In genomic region chr1:34139871-34140471, GRCm38 (mm10) we compare ENCODE assay signal across 10 mouse cellular contexts.
DNase-seq lines count a peak whose midpoint lies in the region; ATAC-seq and TF ChIP-seq lines count a peak whose summit lies in the region.
"Had no signal": no experiment of that assay in that cellular context is flagged by ENCODE, and none has a peak within 500 bp of the region (broad histone marks: within the 10 kb centered on the region; RNA-seq: fewer than 3 reads in every experiment).

No protein-coding gene starts in this region.

- TF ChIP-seq CTCF in E14TG2a.4 (conservative IDR thresholded peaks at IDR 0.05; ENCODE audit: low read length) = no peak

- H3K9ac ChIP-seq in embryonic facial prominence, embryonic 13.5 days = no peak overlapping the region
- no peak overlapping the region for H3K9ac ChIP-seq in forebrain, embryonic 14.5 days (ENCODE audit: low read length)
- no peak overlapping the region for H3K9ac ChIP-seq in limb, embryonic 13.5 days

- WGBS in embryonic facial prominence, embryonic 13.5 days = 57% methylated on average over 6 of the region's 6 CpGs
- 72% methylated on average over 6 of the region's 6 CpGs for WGBS in embryonic facial prominence, embryonic 10.5 days
- 66% methylated on average over 6 of the region's 6 CpGs for WGBS in forebrain, embryonic 14.5 days
- 34% methylated on average over 6 of the region's 6 CpGs for WGBS in limb, embryonic 13.5 days

- peaks cover 29% of the 10 kb centered on the region for H3K4me1 ChIP-seq in embryonic facial prominence, embryonic 13.5 days
- H3K4me1 ChIP-seq in embryonic facial prominence, embryonic 10.5 days = peaks cover 33% of the 10 kb centered on the region
- peaks cover 69% of the 10 kb centered on the region for H3K4me1 ChIP-seq in E14TG2a.4 (replicated peaks; ENCODE audit: low read depth, low read length)
- H3K4me1 ChIP-seq in forebrain, embryonic 14.5 days (ENCODE audit: control insufficient read depth, insufficient read depth, low read length) = peaks cover 16% of the 10 kb centered on the region
- H3K4me1 ChIP-seq in limb, embryonic 13.5 days = peaks cover 58% of the 10 kb centered on the region

- no peak overlapping the region for H3K4me2 ChIP-seq in embryonic facial prominence, embryonic 13.5 days
- no peak overlapping the region for H3K4me2 ChIP-seq in forebrain, embryonic 14.5 days (ENCODE audit: low read length)
- H3K4me2 ChIP-seq in limb, embryonic 13.5 days (replicated peaks) = peak overlapping the region; percentile 27; the same call in 1 of the 2 replicates

- H3K4me3 ChIP-seq in embryonic facial prominence, embryonic 13.5 days = no peak overlapping the region
- H3K4me3 ChIP-seq in embryonic facial prominence, embryonic 10.5 days = no peak overlapping the region
- H3K4me3 ChIP-seq in E14TG2a.4 (replicated peaks; ENCODE audit: low read length) = peak overlapping the region; percentile 61
- no peak overlapping the region for H3K4me3 ChIP-seq in forebrain, embryonic 14.5 days (ENCODE audit: low read depth, low read length)
- H3K4me3 ChIP-seq in limb, embryonic 13.5 days = no peak overlapping the region

- H3K9me3 ChIP-seq in embryonic facial prominence, embryonic 13.5 days = no peaks in the 10 kb centered on the region
- no peaks in the 10 kb centered on the region for H3K9me3 ChIP-seq in embryonic facial prominence, embryonic 10.5 days
- no peaks in the 10 kb centered on the region for H3K9me3 ChIP-seq in E14TG2a.4 (ENCODE audit: low read length)
- no peaks in the 10 kb centered on the region for H3K9me3 ChIP-seq in forebrain, embryonic 14.5 days (replicated peaks; ENCODE audit: control insufficient read depth, low read length)
- H3K9me3 ChIP-seq in limb, embryonic 13.5 days = no peaks in the 10 kb centered on the region

- no peaks in the 10 kb centered on the region for H3K27me3 ChIP-seq in embryonic facial prominence, embryonic 13.5 days
- H3K27me3 ChIP-seq in embryonic facial prominence, embryonic 10.5 days (replicated peaks; ENCODE audit: low read depth, poor library complexity, severe bottlenecking) = no peaks in the 10 kb centered on the region
- no peaks in the 10 kb centered on the region for H3K27me3 ChIP-seq in E14TG2a.4 (ENCODE audit: insufficient read depth, low read length)
- H3K27me3 ChIP-seq in forebrain, embryonic 14.5 days (replicated peaks; ENCODE audit: control insufficient read depth, insufficient read depth, low read length) = no peaks in the 10 kb centered on the region
- H3K27me3 ChIP-seq in limb, embryonic 13.5 days = no peaks in the 10 kb centered on the region
- H3K27me3 ChIP-seq: CH12.LX had no signal

- no peak for DNase-seq in embryonic facial prominence, embryonic 10.5 days (ENCODE audit: low spot score)
- no peak for DNase-seq in forebrain, embryonic 14.5 days (ENCODE audit: low spot score)
- no peak for DNase-seq in frontal cortex, adult 2 months (ENCODE audit: extremely low spot score in 1 of 2, low spot score in 1 of 2)
- DNase-seq in right cerebral cortex, adult 2 months (ENCODE audit: low spot score in 2 of 2) = no peak
- no peak for DNase-seq in spleen, postnatal 36 days (ENCODE audit: low spot score in 2 of 2)
- DNase-seq: layer of hippocampus, postnatal 36 days had no signal

- 0 out of 2 replicates have a peak, but pooled peaks have one; percentile 59 for ATAC-seq in embryonic facial prominence, embryonic 13.5 days (ENCODE audit: insufficient number of reproducible peaks, insufficient read depth, low FRiP score, low TSS enrichment, low read depth)
- ATAC-seq in forebrain, embryonic 14.5 days = peak; percentile 49; the same call in 1 of the 2 replicates
- ATAC-seq in limb, embryonic 13.5 days (ENCODE audit: low FRiP score, low read depth) = peak; percentile 58

- H3K36me3 ChIP-seq in embryonic facial prominence, embryonic 13.5 days = 0 out of 2 replicates have a peak, but pooled peaks cover 4% of the 10 kb centered on the region
- no peaks in the 10 kb centered on the region for H3K36me3 ChIP-seq in embryonic facial prominence, embryonic 10.5 days (replicated peaks)
- peaks cover 31% of the 10 kb centered on the region for H3K36me3 ChIP-seq in E14TG2a.4 (ENCODE audit: insufficient read depth, low read length)
- H3K36me3 ChIP-seq in forebrain, embryonic 14.5 days (ENCODE audit: control insufficient read depth, insufficient read depth, low read length) = peaks cover 2% of the 10 kb centered on the region; the same call in 1 of the 2 replicates
- H3K36me3 ChIP-seq in limb, embryonic 13.5 days = no peaks in the 10 kb centered on the region

- no peak overlapping the region; the same call in 1 of the 2 replicates for H3K27ac ChIP-seq in embryonic facial prominence, embryonic 13.5 days
- no peak overlapping the region; the same call in 1 of the 2 replicates for H3K27ac ChIP-seq in embryonic facial prominence, embryonic 10.5 days (replicated peaks)
- no peak overlapping the region for H3K27ac ChIP-seq in forebrain, embryonic 14.5 days (ENCODE audit: low read depth, low read length)
- H3K27ac ChIP-seq in limb, embryonic 13.5 days = peak overlapping the region; percentile 81; the same call in 1 of the 2 replicates
